Mouse (Mus musculus): ENCODE data around the gene Nr1d1.

Nr1d1 gene

GRCm38 (mm10) chr11:98774582-98775347 lies at the start of gene Nr1d1:
TSS of gene Nr1d1 (minus strand) at chr11:98775333.
- in situ Hi-C loops (cut with MboI, MseI), result loop anchor here (5.0 to 25.0 kb wide), 4 partner anchors 300 to 1637 kb away; no protein-coding TSS in a partner anchor

DNA sequence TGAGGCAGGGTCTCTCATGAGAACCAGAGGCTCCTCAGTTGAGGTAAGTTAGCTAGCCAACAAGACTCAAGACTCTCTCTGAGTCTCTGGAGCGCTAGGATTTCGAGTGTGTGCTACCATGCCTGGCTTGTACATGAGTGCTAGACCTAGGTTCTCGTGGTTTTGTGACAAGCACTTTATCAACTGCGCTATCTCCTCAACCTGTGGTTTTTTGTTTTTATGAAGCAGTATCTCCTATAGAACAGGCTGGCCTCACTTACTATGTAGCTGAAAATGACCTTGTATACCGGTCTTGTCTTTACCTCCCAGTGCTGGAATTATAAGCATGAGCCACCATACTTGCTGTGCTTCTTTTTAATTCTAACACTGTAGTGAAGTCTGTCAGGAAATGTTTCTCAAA lies 45.8 kb upstream of the Nr1d1 start:
- in situ Hi-C loops (cut with MboI, MseI), result loop anchor here in 1 of 2 experiments (5.0 to 10.0 kb wide), 2 partner anchors 186 to 1596 kb away; no protein-coding TSS in a partner anchor

- in situ Hi-C loops (cut with MboI, MseI), result no loop called here
These were observed 41.6 kb upstream of the Nr1d1 start for GRCm38 (mm10) chr11:98816706-98817239.

- in situ Hi-C loops (cut with MboI, MseI), result no loop called here
These were observed 35.6 kb upstream of the Nr1d1 start for GRCm38 (mm10) chr11:98810686-98811085.

- in situ Hi-C loops (cut with MboI, MseI), result no loop called here
These were observed 34.5 kb upstream of the Nr1d1 start for GRCm38 (mm10) chr11:98809457-98810290.

GRCm38 (mm10) chr11:98808417-98808816 lies 33.3 kb upstream of the Nr1d1 start:
- in situ Hi-C loops (cut with MboI, MseI), result no loop called here

DNA sequence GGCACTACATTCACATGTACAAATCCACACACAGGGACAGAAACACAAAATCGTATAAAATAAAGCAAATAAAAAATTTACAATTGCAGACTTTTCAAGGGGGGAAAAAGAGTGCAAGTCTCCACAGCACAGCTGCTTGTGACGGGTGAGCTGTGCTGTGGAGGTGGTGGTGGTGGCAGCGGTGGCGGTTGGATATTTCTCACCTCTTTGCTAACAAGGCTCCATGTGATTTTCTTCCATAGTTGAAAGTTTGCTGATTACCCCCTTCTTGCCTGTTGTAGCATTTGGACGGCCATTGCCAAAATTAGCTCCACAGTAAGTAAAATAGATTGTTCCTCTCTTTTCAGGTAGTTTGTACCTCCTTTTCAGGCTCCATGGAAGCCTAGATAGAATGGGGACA lies 29.5 kb upstream of the Nr1d1 start, which contains the start of gene Casc3:
Gene Casc3 (plus strand): TSS at position 301 of the 400 bp plus-strand sequence.
- in situ Hi-C loops (cut with MboI, MseI), result no loop called here

DNA sequence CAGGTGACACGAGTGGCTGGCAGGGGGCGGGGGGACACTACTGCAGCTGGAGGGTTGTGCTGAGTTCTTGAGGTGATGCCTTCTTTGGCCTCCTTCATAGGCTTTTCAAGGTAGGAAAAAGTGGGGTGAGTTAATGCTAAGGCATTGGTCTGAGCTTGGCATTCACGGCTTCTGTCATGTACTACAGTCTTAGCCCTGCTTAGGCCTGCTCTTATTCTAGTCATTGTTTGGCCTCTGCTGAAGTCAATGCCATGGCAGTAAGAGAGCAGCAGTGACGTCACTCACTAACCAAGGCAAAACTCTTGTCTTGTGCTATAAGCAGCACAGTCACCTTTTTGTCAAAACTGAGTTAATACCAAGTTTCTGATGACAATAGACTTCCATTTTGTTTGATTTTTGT lies 22.8 kb upstream of the Nr1d1 start:
- in situ Hi-C loops (cut with MboI, MseI), result loop anchor here in 1 of 2 experiments (25.0 kb wide), 1 partner anchor 1661 kb away; no protein-coding TSS in a partner anchor

DNA sequence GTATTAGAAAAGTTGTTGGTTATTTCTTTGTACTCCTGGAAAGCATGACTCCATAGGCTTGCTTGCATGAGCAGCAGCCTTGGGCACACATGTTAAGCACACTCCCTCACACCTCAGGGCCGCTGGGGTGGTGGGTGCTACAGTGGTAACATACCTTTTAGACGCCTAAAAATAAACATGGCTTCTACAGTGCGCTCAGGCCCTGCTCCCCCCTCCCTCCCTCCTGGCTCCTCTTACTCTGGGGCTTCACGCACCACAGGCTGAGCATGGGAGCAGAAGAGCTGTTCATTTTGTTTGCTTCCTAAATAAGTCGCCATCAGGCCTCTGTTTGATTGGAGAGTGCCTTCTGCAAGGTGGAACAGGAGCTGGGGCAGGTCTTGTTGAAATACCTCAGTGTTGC lies 22.2 kb upstream of the Nr1d1 start:
- in situ Hi-C loops (cut with MboI, MseI), result loop anchor here in 1 of 2 experiments (25.0 kb wide), 1 partner anchor 1660 kb away; no protein-coding TSS in a partner anchor

DNA sequence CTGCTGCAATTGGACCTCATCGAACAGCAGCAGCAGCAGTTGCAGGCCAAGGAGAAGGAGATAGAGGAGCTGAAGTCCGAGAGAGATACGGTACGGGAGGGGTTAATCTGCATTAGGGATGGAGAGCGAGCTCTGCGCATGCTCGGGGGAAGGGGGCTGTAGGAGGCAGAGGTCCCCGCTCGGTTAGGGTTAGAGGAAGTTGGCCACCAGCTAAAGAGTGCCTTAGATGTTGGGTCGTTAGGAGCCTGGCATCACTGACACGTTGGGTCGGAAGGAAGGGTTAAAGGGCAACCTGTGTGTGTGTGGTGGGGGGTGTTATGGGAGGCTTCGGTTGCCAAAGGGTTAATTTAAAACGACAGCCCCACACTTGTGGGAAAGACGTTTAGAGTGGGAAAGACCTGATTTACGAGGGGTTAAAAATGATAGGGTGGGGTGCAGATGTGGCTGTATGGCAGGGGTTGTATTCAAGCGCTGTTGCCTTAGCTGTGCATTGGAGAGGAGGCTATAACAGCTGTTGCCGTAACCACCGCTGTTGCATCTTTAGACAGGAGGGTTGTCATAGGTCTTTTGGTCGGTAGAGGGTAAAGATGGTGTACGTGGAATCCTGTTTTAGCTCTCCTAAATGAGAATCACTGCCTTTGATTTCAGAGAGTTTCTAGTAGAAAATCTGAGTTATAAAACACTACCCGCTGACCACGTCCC lies 21.5 kb upstream of the Nr1d1 start:
- in situ Hi-C loops (cut with MboI, MseI), result loop anchor here in 1 of 2 experiments (25.0 kb wide), 1 partner anchor 1659 kb away; no protein-coding TSS in a partner anchor

- in situ Hi-C loops (cut with MboI, MseI), result loop anchor here in 1 of 2 experiments (25.0 kb wide), 1 partner anchor 1659 kb away; no protein-coding TSS in a partner anchor
These were observed 20.8 kb upstream of the Nr1d1 start for GRCm38 (mm10) chr11:98795714-98796514.

- in situ Hi-C loops (cut with MboI, MseI), result loop anchor here in 1 of 2 experiments (25.0 kb wide), 1 partner anchor 1658 kb away; no protein-coding TSS in a partner anchor
These were observed 20.0 kb upstream of the Nr1d1 start, which contains the start of gene Msl1 for GRCm38 (mm10) chr11:98795015-98795713. TSS of gene Msl1 (plus strand) at chr11:98795516.

- in situ Hi-C loops (cut with MboI, MseI), result loop anchor here in 1 of 2 experiments (25.0 kb wide), 1 partner anchor 1657 kb away; no protein-coding TSS in a partner anchor
These were observed 19.4 kb upstream of the Nr1d1 start for GRCm38 (mm10) chr11:98794469-98795014.

- in situ Hi-C loops (cut with MboI, MseI), result loop anchor here in 1 of 2 experiments (25.0 kb wide), 1 partner anchor 1655 kb away; no protein-coding TSS in a partner anchor
These were observed 16.9 kb upstream of the Nr1d1 start for GRCm38 (mm10) chr11:98792081-98792480.

GRCm38 (mm10) chr11:98791448-98791847 lies 16.3 kb upstream of the Nr1d1 start:
- in situ Hi-C loops (cut with MboI, MseI), result loop anchor here in 1 of 2 experiments (25.0 kb wide), 1 partner anchor 1654 kb away; no protein-coding TSS in a partner anchor

DNA sequence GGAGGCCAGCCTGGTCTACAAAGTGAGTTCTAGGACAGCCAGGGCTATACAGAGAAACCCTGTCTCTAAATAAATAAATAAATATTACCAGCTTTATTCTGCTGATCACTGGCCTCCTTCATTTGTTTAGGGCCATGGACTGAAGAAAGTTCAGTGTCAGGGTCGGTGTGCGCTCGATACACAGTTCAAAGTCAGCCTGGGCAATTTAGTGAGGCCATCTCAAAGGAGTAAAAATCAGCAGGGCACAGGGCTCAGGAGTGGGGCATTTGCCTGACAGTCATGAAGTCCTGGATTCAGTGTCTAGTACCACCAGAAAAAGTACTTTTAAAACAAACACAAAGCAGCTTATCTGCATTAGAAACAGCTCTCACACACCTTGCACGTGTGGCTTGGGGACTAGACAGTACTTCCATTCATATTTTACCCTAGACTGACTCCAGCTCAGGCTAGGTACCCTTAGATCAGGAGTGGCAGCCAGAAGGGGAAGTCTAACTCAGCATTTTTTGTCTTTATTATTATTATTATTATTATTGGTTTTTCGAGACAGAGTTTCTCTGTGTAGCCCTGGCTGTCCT lies 15.6 kb upstream of the Nr1d1 start:
- in situ Hi-C loops (cut with MboI, MseI), result loop anchor here in 1 of 2 experiments (25.0 kb wide), 1 partner anchor 1653 kb away; no protein-coding TSS in a partner anchor

DNA sequence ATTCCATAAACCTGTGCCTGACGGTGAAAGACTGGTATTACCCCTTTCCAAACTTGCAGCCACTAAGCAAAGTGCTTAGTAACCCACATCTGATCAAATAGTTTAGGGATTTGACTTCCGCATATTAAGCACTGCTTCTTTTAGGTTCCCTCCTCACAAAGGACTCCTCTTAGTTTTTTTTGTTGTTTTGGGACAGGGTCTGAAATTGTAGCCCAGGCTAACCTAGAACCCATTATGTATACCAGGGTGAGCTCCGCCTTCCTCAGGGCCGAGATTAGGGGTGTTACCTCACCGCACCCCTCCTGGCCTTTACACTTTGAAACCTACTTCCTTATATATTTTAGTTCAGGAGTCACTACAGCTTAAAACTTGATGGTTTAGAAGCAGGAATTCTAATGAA lies 14.7 kb upstream of the Nr1d1 start:
- in situ Hi-C loops (cut with MboI, MseI), result loop anchor here (5.0 to 25.0 kb wide), 5 partner anchors 48 to 1653 kb away; partner anchors contain the start of genes Csf3 (in 1 of the 2) and Thra (in 1 of the 2)

DNA sequence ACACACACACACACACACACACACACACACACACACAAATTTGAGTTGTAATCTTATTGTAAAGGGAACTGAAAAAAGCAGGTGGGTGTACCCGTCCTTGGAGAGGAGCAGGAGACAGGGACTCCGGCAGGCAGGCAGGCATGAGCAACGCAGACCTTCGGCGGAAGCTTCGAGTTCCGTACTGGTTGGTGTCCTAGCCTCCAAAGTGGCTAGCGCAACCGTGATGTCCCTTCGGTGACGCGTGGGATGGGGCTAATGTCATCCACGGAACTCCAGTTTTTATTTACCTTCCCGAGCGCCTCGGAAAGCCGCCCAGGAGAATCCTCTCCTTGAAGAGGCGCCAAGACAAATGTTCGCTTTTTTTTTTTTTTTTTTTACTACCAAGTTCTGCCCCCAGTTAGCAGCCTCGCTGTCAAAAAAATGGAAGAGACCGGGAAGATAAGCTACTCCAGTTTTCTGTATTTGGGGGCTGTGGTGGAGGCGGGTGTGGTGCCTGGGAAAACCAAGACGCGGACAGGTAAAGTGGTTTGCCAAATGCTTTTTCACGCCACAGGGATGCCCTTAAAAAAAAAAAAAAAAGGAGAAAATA lies 14.2 kb upstream of the Nr1d1 start:
- in situ Hi-C loops (cut with MboI, MseI), result loop anchor here (5.0 to 25.0 kb wide), 5 partner anchors 47 to 1652 kb away; partner anchors contain the start of genes Csf3 (in 1 of the 2) and Thra (in 1 of the 2)
